Mouse (Mus musculus): ENCODE data around the gene Rab40c.

GRCm38 (mm10) chr17:25903061-25903460, 16.5 kb downstream of the Rab40c start:
- TF ChIP-seq CTCF (IDR thresholded peaks at IDR 0.05) (no peak), POLR2A (IDR thresholded peaks at IDR 0.05; ENCODE audit: insufficient read depth, low read depth, low read length) (no peak)
